Mouse (Mus musculus) bone marrow, adult 2 months (tissue): Measurements from ENCODE around the gene Elf2.

ENCODE experiments used
- CTCF ChIP-seq: fragments of 200-500 bp; IDR thresholded peaks from 2 replicates; pipeline ENCODE4 v1.5.1; 2011; ENCODE audit warnings: low read length, control low read depth; ENCODE audit not compliant: control insufficient read depth, insufficient read depth
- POLR2A ChIP-seq: fragments of 200-500 bp; IDR thresholded peaks from 2 replicates; pipeline ENCODE4 v1.6.1; 2011; ENCODE audit warnings: low read depth, mild to moderate bottlenecking, control low read depth, low read length, borderline replicate concordance; ENCODE audit not compliant: control insufficient read depth

DNA sequence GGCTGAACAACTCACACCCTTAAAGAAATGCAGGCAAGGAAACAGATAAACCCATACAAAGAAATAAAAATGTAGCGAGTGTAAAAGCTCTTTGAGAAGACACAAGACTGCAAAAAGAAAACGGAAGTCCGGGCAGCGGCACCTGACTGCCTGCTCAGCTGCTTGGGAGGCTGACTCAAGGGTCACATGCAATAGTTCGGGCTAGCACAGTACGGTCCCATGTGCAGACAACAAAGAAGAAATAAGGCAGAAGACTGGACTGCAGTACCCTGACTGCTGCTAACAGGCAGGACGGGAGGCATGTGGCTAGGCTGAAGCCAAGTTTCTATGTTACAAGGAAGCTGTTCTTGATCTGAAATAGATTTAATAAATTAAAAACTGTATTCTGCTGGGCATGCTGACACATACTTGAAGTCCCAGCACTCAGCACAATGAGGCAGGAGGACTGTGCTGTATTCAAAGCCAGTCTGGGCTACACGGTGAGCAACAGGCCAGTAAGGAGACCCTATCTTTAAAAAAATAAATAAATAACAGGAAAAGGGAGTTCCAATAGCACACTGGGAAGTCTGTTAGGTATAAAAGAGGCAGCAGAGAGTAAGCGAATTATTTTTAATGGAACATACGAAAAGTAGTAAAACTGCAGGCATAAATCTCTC, 7.1 kb downstream of the Elf2 start:
- TF ChIP-seq POLR2A (no peak), CTCF (no peak)
